In the genomic region with DNA sequence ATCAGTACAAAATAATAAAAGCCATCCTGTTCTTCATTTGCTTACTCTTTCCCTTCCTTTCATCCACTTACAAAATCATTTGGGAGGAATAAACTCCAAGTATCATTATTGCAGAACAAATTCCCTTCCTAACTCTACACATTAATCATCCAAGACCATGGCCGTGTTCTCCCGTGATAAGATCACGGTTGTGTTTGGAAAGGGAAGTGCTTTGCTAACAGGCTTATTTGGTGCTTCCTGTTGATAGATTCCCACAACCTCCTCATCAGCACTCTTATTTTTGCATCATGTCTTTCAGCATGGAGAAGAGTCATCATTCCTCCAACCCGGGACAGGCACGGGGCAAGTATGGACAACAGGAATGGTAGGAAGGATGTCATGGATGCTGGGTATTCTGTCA, we compare ENCODE assay signal across 31 mouse cellular contexts. TPM values are rescaled to one million over a fixed set of nuclear protein-coding genes. Genes with fewer than 3 reads are reported as not detected.
"Had no signal": no experiment of that assay in that cellular context is flagged by ENCODE, and none has a peak within 500 bp of the region (broad histone marks: within the 10 kb centered on the region; RNA-seq: fewer than 3 reads in every experiment).

No protein-coding gene starts in this region.

- H3K27me3 ChIP-seq: heart, embryonic 13.5 days; heart, embryonic 15.5 days; hindbrain, embryonic 12.5 days; intestine, embryonic 15.5 days; kidney, embryonic 15.5 days; limb, embryonic 13.5 days; limb, embryonic 15.5 days; liver, embryonic 12.5 days had no signal

- H3K9ac ChIP-seq: heart, embryonic 13.5 days; heart, embryonic 15.5 days; hindbrain, embryonic 12.5 days; hindbrain, embryonic 14.5 days; intestine, embryonic 15.5 days; kidney, embryonic 15.5 days; limb, embryonic 13.5 days; limb, embryonic 15.5 days; liver, embryonic 12.5 days; liver, embryonic 14.5 days had no signal

- ATAC-seq: hindbrain, embryonic 16.5 days; inflammation-experienced regulatory T-cells, adult 6 months; intestine, embryonic 15.5 days; intestine, postnatal 0 days; liver, embryonic 12.5 days had no signal

- H3K4me3 ChIP-seq: gastrocnemius, adult 2 months; heart, adult 2 months; heart, embryonic 13.5 days; heart, embryonic 15.5 days; hindbrain, embryonic 10.5 days; hindbrain, embryonic 12.5 days; intestine, embryonic 15.5 days; kidney, embryonic 15.5 days; layer of hippocampus, adult 2 months; left cerebral cortex, adult 2 months; limb, embryonic 13.5 days; limb, embryonic 15.5 days; liver, embryonic 12.5 days had no signal

- H3K4me1 ChIP-seq: heart, embryonic 13.5 days; heart, embryonic 15.5 days; hindbrain, embryonic 10.5 days; hindbrain, embryonic 12.5 days; intestine, embryonic 15.5 days; kidney, embryonic 15.5 days; limb, embryonic 13.5 days; limb, embryonic 15.5 days; liver, embryonic 12.5 days had no signal

- DNase-seq: gastrocnemius, adult 2 months; gastrocnemius, postnatal 10 days; gastrocnemius, postnatal 25 days; heart, adult 2 months; heart, postnatal 14 days; heart, postnatal 36 days; kidney, adult 2 months; kidney, adult 9 months; kidney, postnatal 10 days; kidney, postnatal 25 days; kidney, postnatal 4 days; layer of hippocampus, adult 9-11 months had no signal

- H3K9me3 ChIP-seq: heart, embryonic 13.5 days; heart, embryonic 15.5 days; hindbrain, embryonic 10.5 days; hindbrain, embryonic 12.5 days; intestine, embryonic 15.5 days; kidney, embryonic 15.5 days; limb, embryonic 13.5 days; limb, embryonic 15.5 days; liver, embryonic 12.5 days had no signal

- H3K27ac ChIP-seq: gastrocnemius, adult 2 months; heart, adult 2 months; heart, embryonic 13.5 days; heart, embryonic 15.5 days; hindbrain, embryonic 10.5 days; hindbrain, embryonic 12.5 days; hindbrain, embryonic 14.5 days; intestine, embryonic 15.5 days; kidney, embryonic 15.5 days; layer of hippocampus, adult 2 months; left cerebral cortex, adult 2 months; limb, embryonic 13.5 days; limb, embryonic 15.5 days; liver, embryonic 12.5 days; liver, embryonic 14.5 days had no signal

- H3K4me2 ChIP-seq: heart, embryonic 11.5 days; heart, embryonic 13.5 days; heart, embryonic 15.5 days; hindbrain, embryonic 12.5 days; hindbrain, embryonic 14.5 days; intestine, embryonic 15.5 days; kidney, embryonic 15.5 days; limb, embryonic 13.5 days; limb, embryonic 15.5 days; liver, embryonic 12.5 days had no signal

- H3K36me3 ChIP-seq: heart, embryonic 13.5 days; heart, embryonic 15.5 days; hindbrain, embryonic 10.5 days; hindbrain, embryonic 12.5 days; intestine, embryonic 15.5 days; kidney, embryonic 15.5 days; limb, embryonic 13.5 days; limb, embryonic 15.5 days; liver, embryonic 12.5 days had no signal

RNA-seq across cellular contexts. Expression of a gene that starts 25.7 kb away (rescaled TPM):
- total RNA-seq: granulocyte monocyte progenitor cell, adult 5-6 weeks; liver, adult 2 months had no signal
- polyA plus RNA-seq: liver, adult 2 months had no signal
